Mouse (Mus musculus): ENCODE data around the gene Rnaseh2a.

- TF ChIP-seq CTCF (IDR thresholded peaks at IDR 0.05; ENCODE audit: low read depth) (no peak), EP300 (IDR thresholded peaks at IDR 0.05; ENCODE audit: low read depth) (no peak)
Measured at GRCm38 (mm10) chr8:84930582-84930981, 39.0 kb downstream of the Rnaseh2a start.

All from liver, postnatal 0 days (tissue).